ENCODE assay signal across 11 mouse cellular contexts in genomic region chr4:148015418-148015817, GRCm38 (mm10). TPM values are rescaled to one million over a fixed set of nuclear protein-coding genes. Genes with fewer than 3 reads are reported as not detected.
A peak's percentile ranks its signal among the peaks of the same experiment; 100 is the strongest.
DNase-seq lines count a peak whose midpoint lies in the region; ATAC-seq and TF ChIP-seq lines count a peak whose summit lies in the region.
"Had no signal": no experiment of that assay in that cellular context is flagged by ENCODE, and none has a peak within 500 bp of the region (broad histone marks: within the 10 kb centered on the region; RNA-seq: fewer than 3 reads in every experiment).

No protein-coding gene starts in this region.

- TF ChIP-seq EP300 in liver, postnatal 0 days (IDR thresholded peaks at IDR 0.05; ENCODE audit: low read depth): no peak

- no peaks in the 10 kb centered on the region for H3K9me3 ChIP-seq in liver, postnatal 0 days (ENCODE audit: low read length)
- H3K9me3 ChIP-seq in G1E (replicated peaks): no peaks in the 10 kb centered on the region
- H3K9me3 ChIP-seq: limb, embryonic 13.5 days had no signal

- H3K4me3 ChIP-seq in gastrocnemius, adult 2 months: no peak overlapping the region
- no peak overlapping the region for H3K4me3 ChIP-seq in liver, postnatal 0 days (ENCODE audit: low read depth, low read length)
- H3K4me3 ChIP-seq in G1E (ENCODE audit: low read depth, low read length): no peak overlapping the region
- H3K4me3 ChIP-seq: limb, embryonic 13.5 days had no signal

- no peak for ATAC-seq in liver, postnatal 0 days
- ATAC-seq in G1E (ENCODE audit: extremely low read depth, insufficient number of reproducible peaks, low FRiP score, poor library complexity, severe bottlenecking): no peak
- peak; percentile 68 for ATAC-seq in megakaryocyte progenitor cell, adult 5-6 weeks (replicated peaks; ENCODE audit: poor library complexity)
- ATAC-seq in megakaryocyte, adult 5-6 weeks (ENCODE audit: poor library complexity, severe bottlenecking): no peak; the same call in 1 of the 2 replicates

- H3K4me1 ChIP-seq in liver, postnatal 0 days (ENCODE audit: insufficient read depth): no peaks in the 10 kb centered on the region
- peaks cover 2% of the 10 kb centered on the region; the same call in 1 of the 2 replicates for H3K4me1 ChIP-seq in G1E (ENCODE audit: insufficient read depth, low read depth, low read length)
- H3K4me1 ChIP-seq: limb, embryonic 13.5 days had no signal

- H3K27me3 ChIP-seq in liver, postnatal 0 days (ENCODE audit: insufficient read depth, low read length): no peaks in the 10 kb centered on the region
- no peaks in the 10 kb centered on the region for H3K27me3 ChIP-seq in G1E (ENCODE audit: insufficient read depth, low read length)
- H3K27me3 ChIP-seq: limb, embryonic 13.5 days had no signal

- TF ChIP-seq CTCF in gastrocnemius, adult 2 months (IDR thresholded peaks at IDR 0.05): peak; percentile 56
- peak; percentile 51 for TF ChIP-seq CTCF in liver, postnatal 0 days (IDR thresholded peaks at IDR 0.05; ENCODE audit: low read depth)
- TF ChIP-seq CTCF in G1E (IDR thresholded peaks at IDR 0.05; ENCODE audit: low read depth, low read length): peak; percentile 9; the same call in 1 of the 2 replicates

- DNase-seq in gastrocnemius, adult 2 months: no peak
- DNase-seq in gastrocnemius, postnatal 14 days: no peak
- DNase-seq in liver, postnatal 0 days: no peak
- DNase-seq in liver: no peak
- no peak for DNase-seq in G1E (ENCODE audit: low spot score)
- no peak for DNase-seq in ovary, postnatal 14 days (ENCODE audit: low spot score)
- DNase-seq: kidney, adult 8-10 months had no signal

- no peak overlapping the region for H3K9ac ChIP-seq in liver, postnatal 0 days (replicated peaks)
- H3K9ac ChIP-seq: limb, embryonic 13.5 days had no signal

- H3K27ac ChIP-seq in gastrocnemius, adult 2 months: no peak overlapping the region
- no peak overlapping the region for H3K27ac ChIP-seq in liver, postnatal 0 days (ENCODE audit: low read depth)
- H3K27ac ChIP-seq: limb, embryonic 13.5 days had no signal

- intact Hi-C loops in gastrocnemius, adult 2 months (cut with DNase I): no loop called here
- intact Hi-C loops in gastrocnemius, postnatal 14 days (cut with DNase I; ENCODE audit: low total_unique reads): no loop called here

- H3K36me3 ChIP-seq in liver, postnatal 0 days (replicated peaks; ENCODE audit: insufficient read depth, low read length): peaks cover 65% of the 10 kb centered on the region
- H3K36me3 ChIP-seq in G1E (replicated peaks): peaks cover 97% of the 10 kb centered on the region

- WGBS in liver, postnatal 0 days (ENCODE audit: insufficient replicate concordance): 82% methylated on average over 10 of the region's 10 CpGs

- no peak overlapping the region for H3K4me2 ChIP-seq in liver, postnatal 0 days (ENCODE audit: low read depth, low read length)
- H3K4me2 ChIP-seq: limb, embryonic 13.5 days had no signal

RNA-seq across cellular contexts. Expression of gene Nppa, which starts 14.9 kb away (rescaled TPM):
- not detected for total RNA-seq in gastrocnemius, adult 2 months (2021)
- not detected for total RNA-seq in gastrocnemius, postnatal 14 days (2021)
- 0.13 TPM in 1 of 2 replicates, not detected in the other for polyA plus RNA-seq in liver, postnatal 0 days (2015; fragmentation: Nextera tagmentation; extraction: Ambion mirVana)
- total RNA-seq in G1E (2014; fragmentation: Nextera tagmentation) (not detected in 2 replicates), G1E (2017) (0.17 TPM in 1 of 2 replicates, not detected in the other)
- polyA plus RNA-seq in G1E (2012): not detected in 2 replicates
- total RNA-seq in megakaryocyte progenitor cell, adult 5-6 weeks (2015): not detected in 2 replicates
- total RNA-seq in megakaryocyte progenitor cell, adult 5-6 weeks (2017): not detected in 2 replicates
- not detected in 2 replicates for total RNA-seq in megakaryocyte, adult 5-6 weeks (2015)
- not detected in 2 replicates for total RNA-seq in megakaryocyte, adult 5-6 weeks (2017)
- total RNA-seq: monocyte, adult 5-6 weeks had no signal
- polyA plus RNA-seq: limb, embryonic 13.5 days had no signal

RNA-seq across cellular contexts. Expression of gene Clcn6, which starts 23.2 kb away (rescaled TPM):
- total RNA-seq in gastrocnemius, adult 2 months (2021): 1 to 10 TPM; 4.7 to 5.0 TPM
- total RNA-seq in gastrocnemius, postnatal 14 days (2021): 1 to 10 TPM; 4.7 to 5.4 TPM
- polyA plus RNA-seq in liver, postnatal 0 days (2015; fragmentation: Nextera tagmentation; extraction: Ambion mirVana): 0.52 and 0.79 TPM in 2 replicates
- 20.1 and 21.0 TPM in 2 replicates for total RNA-seq in G1E (2014; fragmentation: Nextera tagmentation)
- total RNA-seq in G1E (2017): 13.6 and 16.1 TPM in 2 replicates
- polyA plus RNA-seq in G1E (2012): 5.2 and 6.2 TPM in 2 replicates
- total RNA-seq in megakaryocyte progenitor cell, adult 5-6 weeks (2015): 3.3 and 4.1 TPM in 2 replicates
- 1.5 and 6.4 TPM in 2 replicates for total RNA-seq in megakaryocyte progenitor cell, adult 5-6 weeks (2017)
- total RNA-seq in megakaryocyte, adult 5-6 weeks (2015): 5.5 and 7.0 TPM in 2 replicates
- 2.7 and 10.1 TPM in 2 replicates for total RNA-seq in megakaryocyte, adult 5-6 weeks (2017)

RNA-seq across cellular contexts. Expression of gene Mthfr, which starts 23.5 kb away (rescaled TPM):
- 10 to 100 TPM in 1 of 2 experiments, 1 to 10 TPM in 1; 6.9 to 14.2 TPM for total RNA-seq in gastrocnemius, adult 2 months (2021)
- 10 to 100 TPM; 12.0 to 12.3 TPM for total RNA-seq in gastrocnemius, postnatal 14 days (2021)
- polyA plus RNA-seq in liver, postnatal 0 days (2015; fragmentation: Nextera tagmentation; extraction: Ambion mirVana): 3.7 and 4.5 TPM in 2 replicates
- 7.0 and 12.5 TPM in 2 replicates for total RNA-seq in G1E (2014; fragmentation: Nextera tagmentation)
- 7.3 and 9.4 TPM in 2 replicates for total RNA-seq in G1E (2017)
- polyA plus RNA-seq in G1E (2012): 6.3 and 9.2 TPM in 2 replicates
- 5.5 and 6.2 TPM in 2 replicates for total RNA-seq in megakaryocyte progenitor cell, adult 5-6 weeks (2015)
- total RNA-seq in megakaryocyte progenitor cell, adult 5-6 weeks (2017): 4.3 and 7.2 TPM in 2 replicates
- total RNA-seq in megakaryocyte, adult 5-6 weeks (2015): 14.0 and 14.3 TPM in 2 replicates
- total RNA-seq in megakaryocyte, adult 5-6 weeks (2017): 10.1 and 15.8 TPM in 2 replicates

RNA-seq across cellular contexts. Expression of gene Nppb, which starts 29.8 kb away (rescaled TPM):
- total RNA-seq in gastrocnemius, adult 2 months (2021): not detected
- total RNA-seq in gastrocnemius, postnatal 14 days (2021): not detected
- polyA plus RNA-seq in liver, postnatal 0 days (2015; fragmentation: Nextera tagmentation; extraction: Ambion mirVana): not detected in 2 replicates
- not detected in 2 replicates for total RNA-seq in G1E (2014; fragmentation: Nextera tagmentation)
- not detected in 2 replicates for total RNA-seq in G1E (2017)
- polyA plus RNA-seq in G1E (2012): not detected in 2 replicates
- total RNA-seq in megakaryocyte progenitor cell, adult 5-6 weeks (2015): not detected in 2 replicates
- not detected in 2 replicates for total RNA-seq in megakaryocyte progenitor cell, adult 5-6 weeks (2017)
- total RNA-seq in megakaryocyte, adult 5-6 weeks (2015): not detected in 2 replicates
- not detected in 2 replicates for total RNA-seq in megakaryocyte, adult 5-6 weeks (2017)
- total RNA-seq: monocyte, adult 5-6 weeks had no signal
- polyA plus RNA-seq: limb, embryonic 13.5 days had no signal
